Mouse (Mus musculus): ENCODE results near the gene Svop. TPM values are rescaled to one million over a fixed set of nuclear protein-coding genes. Genes with fewer than 3 reads are reported as not detected.

Gene Svop
- polyA plus RNA-seq, 1 experiment from 2014 or later, result 93.9 TPM

GRCm38 (mm10) chr5:114063958-114064357, 27.4 kb downstream of the Svop start:
- H3K9me3 ChIP-seq, result no peaks in the 10 kb centered on the region
- no peak overlapping the region for H3K4me3 ChIP-seq
- H3K4me2 ChIP-seq, result no peak overlapping the region
- H3K27me3 ChIP-seq, result no peaks in the 10 kb centered on the region
- no peaks in the 10 kb centered on the region for H3K4me1 ChIP-seq (replicated peaks)
- H3K27ac ChIP-seq (replicated peaks), result no peak overlapping the region
- ATAC-seq (ENCODE audit: low FRiP score, low read depth), result no peak
- H3K9ac ChIP-seq, result no peak overlapping the region
- WGBS, result 35% methylated on average over 4 of the region's 4 CpGs
- H3K36me3 ChIP-seq, result peaks cover 12% of the 10 kb centered on the region

- Histone ChIP-seq H3K9ac (no peak overlapping the region), H3K4me2 (no peak overlapping the region), H3K9me3 (no peaks in the 10 kb centered on the region), H3K4me1 (replicated peaks) (no peaks in the 10 kb centered on the region), H3K27me3 (no peaks in the 10 kb centered on the region), H3K27ac (replicated peaks) (no peak overlapping the region), H3K4me3 (no peak overlapping the region), H3K36me3 (peaks cover 20% of the 10 kb centered on the region)
- 55% methylated on average over 7 of the region's 7 CpGs for WGBS
- no peak for ATAC-seq (ENCODE audit: low FRiP score, low read depth)
These were observed 29.7 kb downstream of the Svop start for GRCm38 (mm10) chr5:114061675-114062074.

GRCm38 (mm10) chr5:114057129-114057731, 34.1 kb downstream of the Svop start:
- Histone ChIP-seq H3K27me3 (no peaks in the 10 kb centered on the region), H3K4me3 (no peak overlapping the region), H3K4me2 (no peak overlapping the region), H3K9me3 (no peaks in the 10 kb centered on the region), H3K4me1 (replicated peaks) (no peaks in the 10 kb centered on the region), H3K27ac (replicated peaks) (no peak overlapping the region), H3K9ac (no peak overlapping the region), H3K36me3 (peaks cover 21% of the 10 kb centered on the region)
- WGBS, result 70% methylated on average over 9 of the region's 9 CpGs
- ATAC-seq (ENCODE audit: low FRiP score, low read depth), result no peak

DNA sequence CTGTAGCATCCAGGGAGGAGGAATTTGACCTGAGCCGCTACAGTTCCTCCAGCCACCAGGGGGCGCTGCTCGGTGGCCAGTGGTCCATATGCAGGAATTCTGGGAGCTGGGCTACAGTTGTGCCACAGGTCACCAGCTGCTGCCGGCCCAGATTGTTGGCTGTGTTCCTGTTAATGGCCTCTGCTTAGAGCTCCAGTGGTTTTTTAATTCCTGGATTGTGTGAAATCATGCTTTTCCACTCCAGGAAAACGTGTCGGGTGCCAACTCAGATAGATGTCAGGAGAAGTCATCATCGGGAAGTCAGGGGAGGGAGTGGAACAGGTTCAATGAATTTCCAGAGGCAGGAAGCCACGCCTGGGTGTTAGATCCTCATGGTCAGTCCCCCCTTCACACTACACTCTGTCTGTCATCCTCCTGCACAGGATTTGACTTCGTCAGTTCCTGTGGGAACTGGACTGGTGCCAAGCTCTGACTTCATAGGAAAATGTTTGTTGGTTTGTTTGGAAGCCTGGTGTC, 39.1 kb downstream of the Svop start:
- no peaks in the 10 kb centered on the region for H3K4me1 ChIP-seq (replicated peaks)
- WGBS, result 24% methylated on average over 9 of the region's 9 CpGs
- no peaks in the 10 kb centered on the region for H3K27me3 ChIP-seq
- peak overlapping the region; percentile 37; the same call in 1 of the 2 replicates for H3K4me2 ChIP-seq
- peaks cover 17% of the 10 kb centered on the region for H3K36me3 ChIP-seq
- no peaks in the 10 kb centered on the region for H3K9me3 ChIP-seq
- no peak overlapping the region for H3K4me3 ChIP-seq
- H3K9ac ChIP-seq, result no peak overlapping the region
- H3K27ac ChIP-seq (replicated peaks), result peak overlapping the region; percentile 58; the same call in 1 of the 2 replicates
- ATAC-seq (ENCODE audit: low FRiP score, low read depth), result no peak

- no peak for ATAC-seq (ENCODE audit: low FRiP score, low read depth)
- Histone ChIP-seq H3K27me3 (no peaks in the 10 kb centered on the region), H3K36me3 (peaks cover 16% of the 10 kb centered on the region), H3K9ac (no peak overlapping the region), H3K4me3 (no peak overlapping the region), H3K9me3 (no peaks in the 10 kb centered on the region), H3K4me2 (no peak overlapping the region), H3K27ac (replicated peaks) (no peak overlapping the region), H3K4me1 (replicated peaks) (no peaks in the 10 kb centered on the region)
- 52% methylated on average over 12 of the region's 12 CpGs for WGBS
These were observed 42.5 kb downstream of the Svop start for GRCm38 (mm10) chr5:114048731-114049308.

- Histone ChIP-seq H3K27me3 (no peaks in the 10 kb centered on the region), H3K4me1 (replicated peaks) (no peaks in the 10 kb centered on the region), H3K9me3 (no peaks in the 10 kb centered on the region), H3K4me2 (no peak overlapping the region), H3K4me3 (no peak overlapping the region), H3K36me3 (peaks cover 23% of the 10 kb centered on the region), H3K27ac (replicated peaks) (no peak overlapping the region), H3K9ac (no peak overlapping the region)
- ATAC-seq (ENCODE audit: low FRiP score, low read depth), result no peak
- WGBS, result 85% methylated on average over 5 of the region's 5 CpGs
These were observed 44.2 kb downstream of the Svop start for GRCm38 (mm10) chr5:114047182-114047581.

DNA sequence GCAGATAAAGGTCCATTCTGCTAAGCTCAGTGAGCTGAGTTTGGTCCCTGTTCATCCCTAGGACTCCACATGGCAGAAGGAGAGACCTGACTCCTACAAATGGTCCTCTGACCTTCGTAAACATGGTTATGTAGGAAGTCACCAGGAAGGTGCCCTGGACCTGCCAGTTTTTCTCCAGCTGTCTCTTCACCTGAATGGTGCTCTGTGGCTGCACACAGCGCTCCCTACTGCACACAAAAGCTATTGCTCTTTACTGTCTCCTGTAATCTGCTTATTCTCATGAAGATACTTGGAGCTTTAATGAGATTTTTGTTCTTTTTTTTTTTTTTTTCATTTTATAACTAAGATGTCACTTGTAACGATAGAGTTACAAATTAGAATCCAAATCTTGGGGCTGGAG, 44.8 kb downstream of the Svop start:
- Histone ChIP-seq H3K9ac (no peak overlapping the region), H3K4me1 (replicated peaks) (0 out of 2 replicates have a peak, but pooled peaks cover under 1% of the 10 kb centered on the region), H3K27me3 (no peaks in the 10 kb centered on the region), H3K9me3 (no peaks in the 10 kb centered on the region), H3K27ac (replicated peaks) (no peak overlapping the region), H3K4me3 (no peak overlapping the region), H3K4me2 (no peak overlapping the region), H3K36me3 (peaks cover 29% of the 10 kb centered on the region)
- ATAC-seq (ENCODE audit: low FRiP score, low read depth), result no peak
- WGBS, result 47% methylated on average over 3 of the region's 3 CpGs

DNA sequence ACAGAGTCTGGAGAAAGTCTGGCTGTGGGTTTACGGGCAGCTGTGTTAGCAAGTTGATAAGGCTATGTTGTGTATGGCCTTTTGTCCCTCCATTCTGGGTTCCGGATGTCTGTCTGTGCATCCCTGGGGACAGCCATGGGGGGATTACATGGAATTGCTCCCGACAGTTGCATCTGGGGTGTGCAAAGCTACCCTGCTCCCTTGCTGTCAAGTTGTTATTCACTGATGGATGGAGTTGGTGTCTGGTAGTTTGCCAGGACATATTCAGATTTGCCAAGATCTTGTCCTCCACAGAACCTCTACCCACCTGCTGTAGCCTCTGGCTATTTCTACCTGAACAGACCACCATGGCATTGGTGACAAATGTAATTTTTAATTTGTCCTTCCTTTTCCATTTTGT, 45.2 kb downstream of the Svop start:
- no peak overlapping the region for H3K27ac ChIP-seq (replicated peaks)
- H3K27me3 ChIP-seq, result no peaks in the 10 kb centered on the region
- H3K36me3 ChIP-seq, result peaks cover 30% of the 10 kb centered on the region

DNA sequence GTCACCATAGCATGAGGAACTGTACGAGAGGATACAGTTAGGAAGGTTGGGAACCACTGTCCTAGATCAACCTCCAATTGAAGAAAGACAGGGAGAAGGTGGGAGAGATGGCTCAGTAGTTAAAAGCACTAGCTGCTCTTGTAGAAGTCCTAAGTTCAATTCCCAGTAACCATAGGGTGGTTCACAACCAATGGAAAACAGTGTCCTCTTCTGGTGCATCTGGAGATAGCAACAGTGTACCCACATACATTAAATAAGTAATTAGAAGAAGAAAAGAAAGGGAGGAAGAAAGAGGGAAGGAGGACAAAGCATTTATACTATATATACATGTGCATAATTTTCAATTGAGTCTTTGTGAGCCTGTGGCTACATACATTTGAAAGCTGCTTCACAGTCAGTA, 46.2 kb downstream of the Svop start:
- WGBS, result 80% methylated on average over 1 of the region's 1 CpGs
- Histone ChIP-seq H3K4me2 (no peak overlapping the region), H3K9ac (no peak overlapping the region), H3K36me3 (peaks cover 23% of the 10 kb centered on the region), H3K9me3 (no peaks in the 10 kb centered on the region), H3K27me3 (no peaks in the 10 kb centered on the region), H3K4me1 (replicated peaks) (0 out of 2 replicates have a peak, but pooled peaks cover 3% of the 10 kb centered on the region), H3K27ac (replicated peaks) (no peak overlapping the region), H3K4me3 (no peak overlapping the region)
- ATAC-seq (ENCODE audit: low FRiP score, low read depth), result no peak

More for the DNA sequence above, 45.2 kb downstream of the Svop start:
- Histone ChIP-seq H3K9ac (no peak overlapping the region), H3K4me3 (no peak overlapping the region), H3K9me3 (no peaks in the 10 kb centered on the region), H3K4me1 (replicated peaks) (0 out of 2 replicates have a peak, but pooled peaks cover 3% of the 10 kb centered on the region), H3K4me2 (no peak overlapping the region)
- WGBS, result 70% methylated on average over 3 of the region's 3 CpGs
- ATAC-seq (ENCODE audit: low FRiP score, low read depth), result no peak

GRCm38 (mm10) chr5:114043800-114044199, 47.6 kb downstream of the Svop start:
- no peak overlapping the region for H3K27ac ChIP-seq (replicated peaks)
- H3K4me1 ChIP-seq (replicated peaks), result 0 out of 2 replicates have a peak, but pooled peaks cover 3% of the 10 kb centered on the region
- no peak overlapping the region for H3K9ac ChIP-seq
- H3K4me2 ChIP-seq, result no peak overlapping the region
- no peak overlapping the region for H3K4me3 ChIP-seq
- no peak for ATAC-seq (ENCODE audit: low FRiP score, low read depth)
- peaks cover 25% of the 10 kb centered on the region for H3K36me3 ChIP-seq
- WGBS, result 90% methylated on average over 4 of the region's 4 CpGs
- H3K27me3 ChIP-seq, result no peaks in the 10 kb centered on the region
- H3K9me3 ChIP-seq, result no peaks in the 10 kb centered on the region

- 22% methylated on average over 15 of the region's 15 CpGs for WGBS
These were observed 49.9 kb downstream of the Svop start for GRCm38 (mm10) chr5:114041327-114041930.

GRCm38 (mm10) chr5:114040911-114041310, 50.5 kb downstream of the Svop start:
- peaks cover 43% of the 10 kb centered on the region for H3K36me3 ChIP-seq
- WGBS, result 65% methylated on average over 1 of the region's 1 CpGs
- H3K4me1 ChIP-seq (replicated peaks), result 0 out of 2 replicates have a peak, but pooled peaks cover 3% of the 10 kb centered on the region
- no peak overlapping the region for H3K27ac ChIP-seq (replicated peaks)
- H3K9ac ChIP-seq, result no peak overlapping the region
- H3K4me2 ChIP-seq, result no peak overlapping the region
- ATAC-seq (ENCODE audit: low FRiP score, low read depth), result no peak
- no peaks in the 10 kb centered on the region for H3K27me3 ChIP-seq
- H3K9me3 ChIP-seq, result no peaks in the 10 kb centered on the region
- no peak overlapping the region for H3K4me3 ChIP-seq

More at GRCm38 (mm10) chr5:114041327-114041930, 49.9 kb downstream of the Svop start:
- H3K4me3 ChIP-seq, result no peak overlapping the region
- no peak overlapping the region for H3K27ac ChIP-seq (replicated peaks)
- 0 out of 2 replicates have a peak, but pooled peaks cover 3% of the 10 kb centered on the region for H3K4me1 ChIP-seq (replicated peaks)
- peaks cover 43% of the 10 kb centered on the region for H3K36me3 ChIP-seq
- H3K9me3 ChIP-seq, result no peaks in the 10 kb centered on the region
- H3K4me2 ChIP-seq, result no peak overlapping the region
- no peaks in the 10 kb centered on the region for H3K27me3 ChIP-seq
- no peak overlapping the region for H3K9ac ChIP-seq
- no peak for ATAC-seq (ENCODE audit: low FRiP score, low read depth)
